Mouse (Mus musculus): ENCODE measurements around the gene Cfap43. TPM values are rescaled to one million over a fixed set of nuclear protein-coding genes. Genes with fewer than 3 reads are reported as not detected.

Cfap43 gene
- not detected for total RNA-seq (2021)
- long read RNA-seq, experiment 1, result 0 reads
- long read RNA-seq, experiment 2, partial matches to known transcripts, result 0 of 1 reads
- long read RNA-seq, experiment 2, other reads (novel, unspliced or antisense), result 1 of 1 reads

GRCm38 (mm10) chr19:47919126-47919965 is at the start of gene Cfap43, which contains the start of gene Itprip:
Cfap43 (minus strand) TSS chr19:47919287.
Itprip (minus strand) TSS chr19:47919299.
- peak; percentile 73 for DNase-seq

DNA sequence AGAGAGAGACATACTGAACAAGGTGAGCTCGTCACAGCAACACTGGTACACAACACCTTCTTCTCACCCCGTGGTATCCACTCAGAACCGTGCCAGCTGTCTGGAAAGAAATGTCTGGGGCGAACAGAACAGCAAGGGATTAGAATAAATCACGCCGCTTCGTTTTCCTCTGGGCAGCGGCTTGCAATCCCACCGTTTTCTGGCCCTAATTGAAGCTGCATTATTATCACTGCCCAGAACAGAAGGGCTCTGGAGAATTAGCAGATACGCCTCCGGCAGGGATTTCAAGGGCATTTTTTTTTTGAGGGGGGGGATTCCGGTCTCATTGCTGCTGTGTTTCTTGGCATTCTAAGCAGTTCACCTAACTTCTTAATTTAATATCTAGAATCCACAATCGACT is 39.1 kb upstream of the Cfap43 start:
- no peak for DNase-seq

GRCm38 (mm10) chr19:47953169-47953568 is 34.1 kb upstream of the Cfap43 start:
- DNase-seq, result no peak

GRCm38 (mm10) chr19:47950946-47951345 is 31.9 kb upstream of the Cfap43 start:
- DNase-seq, result no peak

DNA sequence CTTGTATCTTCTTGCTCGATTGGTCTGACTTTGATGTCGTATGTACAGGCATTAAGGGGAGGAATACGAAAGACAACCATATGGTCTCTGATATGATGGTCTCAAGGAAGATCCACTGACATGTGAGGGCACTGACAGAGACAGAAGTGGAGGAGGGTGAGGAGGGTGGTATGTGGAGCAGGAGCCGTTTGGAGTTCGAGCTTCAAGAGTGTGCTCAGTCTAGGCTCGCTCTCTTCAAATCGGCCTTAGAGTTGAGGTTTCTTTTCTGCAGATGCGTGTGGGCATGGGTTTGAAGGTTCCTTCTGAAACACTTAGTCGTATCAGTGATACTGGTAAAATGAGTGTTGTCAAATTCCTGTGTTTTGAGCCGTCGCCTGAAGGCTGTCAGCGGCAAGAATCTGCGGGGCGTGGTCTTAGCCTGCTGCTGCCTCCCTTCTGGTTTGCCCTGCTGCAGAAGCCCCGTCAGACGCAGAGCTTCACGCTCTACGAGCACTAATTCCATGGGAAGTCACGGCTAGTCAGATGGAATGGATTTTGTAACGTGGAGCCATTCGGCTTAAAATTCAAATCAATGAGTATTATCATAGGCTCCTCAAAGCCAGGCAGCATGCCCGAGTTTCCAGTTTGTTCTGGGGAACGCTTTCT is 27.9 kb upstream of the Cfap43 start:
- DNase-seq, result no peak

DNA sequence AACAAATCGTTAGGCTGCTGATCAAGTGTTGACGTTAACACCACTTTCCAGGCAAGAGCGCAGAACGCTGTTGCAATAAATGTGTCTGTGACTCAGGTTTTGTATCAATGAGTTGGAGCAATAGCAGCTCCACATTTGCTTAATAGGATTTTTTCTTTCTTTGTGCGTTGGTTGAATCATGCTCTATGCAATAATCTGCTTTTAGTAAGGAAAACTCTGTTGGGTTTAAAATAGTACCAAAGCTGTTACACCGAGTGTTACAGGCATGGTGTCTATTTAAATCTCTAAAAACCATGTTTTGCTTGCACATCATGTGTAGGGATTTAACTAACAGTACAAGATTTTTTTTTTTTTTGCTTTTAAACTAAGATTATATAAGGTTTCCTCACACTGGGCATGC is 20.3 kb upstream of the Cfap43 start:
- DNase-seq, result no peak

DNA sequence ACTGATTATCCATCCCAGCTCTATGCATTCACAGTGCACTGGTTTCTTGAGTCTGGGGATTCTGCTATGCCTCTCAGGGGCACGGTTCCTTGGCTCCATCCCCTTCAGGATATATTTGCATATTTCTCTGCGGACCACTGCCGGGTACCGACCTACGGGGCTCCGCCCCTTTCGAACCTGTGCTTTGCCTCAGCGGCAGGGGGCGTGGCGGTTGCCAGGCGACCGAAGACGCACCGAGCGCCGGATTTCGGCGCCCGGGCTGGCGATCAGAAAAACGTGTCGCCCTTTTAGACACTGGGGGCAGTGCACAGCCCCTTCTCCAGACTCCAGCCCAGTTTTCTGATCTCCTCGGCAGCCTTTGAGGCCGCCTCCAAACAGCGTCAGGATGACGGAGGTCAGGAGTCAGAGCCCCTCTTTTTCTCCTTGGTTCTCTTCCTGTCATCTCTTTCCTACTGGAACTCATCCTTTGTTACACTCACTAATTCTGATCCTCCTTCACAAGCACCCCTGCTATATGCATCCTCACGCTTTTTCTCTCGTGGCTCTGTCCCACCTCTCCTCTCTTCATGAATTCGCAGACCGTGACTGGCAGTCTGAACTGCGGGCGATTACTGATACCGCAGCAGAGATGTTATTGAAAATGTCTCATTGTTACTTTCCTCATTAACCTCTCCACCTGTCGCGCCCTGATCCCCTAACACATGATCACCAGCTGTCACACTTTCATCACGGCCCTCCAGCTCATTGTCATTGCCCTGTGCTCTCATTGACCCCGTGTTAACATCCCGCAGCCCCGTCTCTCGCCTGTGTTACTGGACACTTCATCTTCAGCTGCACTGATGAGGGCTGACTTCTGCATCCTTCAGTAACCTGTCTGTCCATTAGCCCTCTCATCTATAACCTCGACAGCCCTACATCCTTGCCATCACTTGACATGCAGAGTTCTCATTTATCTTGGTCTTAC is 18.6 kb upstream of the Cfap43 start, which contains the start of gene Cfap58:
Cfap58 (plus strand) TSS at position 233 of the 964 bp plus-strand sequence.
- peak; percentile 46 for DNase-seq

DNA sequence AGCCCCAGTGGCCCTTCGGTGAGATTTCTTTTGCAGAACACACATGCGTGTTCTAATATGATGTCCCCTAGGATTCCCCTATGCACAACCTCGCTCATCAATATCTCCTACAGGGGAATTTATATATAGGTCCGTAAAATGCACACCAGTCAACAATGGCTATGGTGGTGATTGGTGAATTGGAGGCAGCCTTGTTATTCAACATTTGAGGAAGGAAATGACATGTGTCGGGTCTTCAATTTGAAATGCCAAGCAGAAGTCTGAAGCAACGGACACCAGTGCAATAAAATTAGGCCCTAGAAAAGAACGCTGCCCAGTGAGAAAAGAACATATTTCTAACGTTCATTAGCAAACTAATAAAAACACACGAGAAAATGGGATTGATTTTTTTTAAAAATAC is 17.9 kb upstream of the Cfap43 start:
- DNase-seq, result no peak

DNA sequence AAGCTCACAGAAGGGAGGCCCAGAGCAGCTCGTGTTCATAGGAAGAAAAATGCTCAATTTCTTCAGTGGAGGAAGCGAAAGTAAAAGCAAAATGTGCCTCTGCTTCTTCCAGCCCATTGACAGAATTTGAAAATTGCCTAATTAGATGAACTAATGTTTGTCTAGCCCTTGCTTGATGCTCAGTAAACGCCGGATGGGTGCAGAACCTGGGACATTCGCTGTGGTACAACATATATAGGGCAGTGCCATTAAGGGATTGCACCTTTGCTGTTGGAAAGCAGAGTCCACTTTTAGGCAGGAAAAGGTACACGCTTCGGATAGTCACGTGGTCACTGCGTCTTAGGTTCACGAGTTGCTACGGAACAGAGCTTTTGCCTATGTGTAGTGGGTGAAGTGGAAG is 17.4 kb upstream of the Cfap43 start:
- DNase-seq, result no peak

- DNase-seq, result no peak
These were observed 16.4 kb upstream of the Cfap43 start for GRCm38 (mm10) chr19:47935530-47935929.

- no peak for DNase-seq
These were observed 15.7 kb upstream of the Cfap43 start for GRCm38 (mm10) chr19:47934636-47935238.

DNA sequence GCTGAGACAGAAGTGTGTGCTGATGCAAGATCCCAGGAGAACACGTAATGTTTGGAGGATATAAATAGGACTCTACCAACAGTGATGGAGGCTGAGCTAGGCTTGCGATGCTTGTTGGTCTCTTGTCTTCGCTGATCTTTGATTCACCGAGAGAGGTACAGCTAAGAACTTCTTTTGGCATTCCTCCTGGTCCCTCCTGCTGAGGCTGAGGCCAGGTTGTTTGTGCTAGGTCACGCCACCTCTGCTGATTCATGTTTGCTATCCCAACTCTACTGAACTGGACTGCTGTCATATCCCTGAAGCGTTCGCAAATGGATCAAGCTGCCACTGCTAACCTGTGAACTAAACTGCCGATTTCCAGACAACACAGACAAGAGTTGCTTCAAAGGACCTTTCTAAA is 15.1 kb upstream of the Cfap43 start:
- no peak for DNase-seq

GRCm38 (mm10) chr19:47931982-47932638 is 13.0 kb upstream of the Cfap43 start:
- no peak for DNase-seq

DNA sequence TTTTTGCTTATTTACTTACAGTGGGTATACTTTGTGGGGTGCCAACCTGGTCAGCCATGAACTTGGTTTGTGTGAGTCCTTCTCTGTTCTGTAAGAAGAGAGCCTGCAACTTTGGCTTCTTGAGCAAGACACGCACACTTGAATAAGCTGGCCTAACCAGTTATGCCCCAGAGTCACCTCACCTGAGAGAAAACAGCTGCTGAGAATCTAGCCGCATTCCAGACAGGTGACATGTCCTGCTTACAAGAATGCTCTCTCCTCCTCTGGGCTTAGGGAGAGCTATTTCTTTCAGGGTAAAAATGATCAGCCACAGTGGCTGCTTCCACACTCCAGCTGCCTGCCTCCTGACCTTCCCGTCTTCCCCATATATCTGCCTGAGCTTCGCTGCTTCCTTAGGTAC is 10.0 kb upstream of the Cfap43 start:
- DNase-seq, result no peak

DNA sequence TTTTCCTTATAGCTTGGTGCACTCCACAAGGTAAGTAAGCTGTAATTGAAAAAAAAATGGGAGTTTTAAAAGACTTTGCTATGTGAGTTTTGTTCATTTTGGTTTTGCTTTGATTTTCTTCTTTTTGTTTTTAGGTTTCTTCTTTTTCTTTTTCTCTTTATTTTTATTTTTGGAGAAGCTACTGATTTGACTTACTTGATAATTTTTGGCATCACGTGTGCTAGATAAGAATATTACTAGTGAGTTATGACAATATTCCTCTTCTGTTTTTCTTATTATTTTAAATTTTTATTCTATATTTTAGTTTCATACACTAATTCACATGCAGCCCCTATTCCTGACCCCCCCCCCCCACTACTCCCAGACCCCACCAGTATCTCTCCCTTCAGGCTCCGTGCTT is 7.9 kb upstream of the Cfap43 start:
- DNase-seq, result no peak

DNA sequence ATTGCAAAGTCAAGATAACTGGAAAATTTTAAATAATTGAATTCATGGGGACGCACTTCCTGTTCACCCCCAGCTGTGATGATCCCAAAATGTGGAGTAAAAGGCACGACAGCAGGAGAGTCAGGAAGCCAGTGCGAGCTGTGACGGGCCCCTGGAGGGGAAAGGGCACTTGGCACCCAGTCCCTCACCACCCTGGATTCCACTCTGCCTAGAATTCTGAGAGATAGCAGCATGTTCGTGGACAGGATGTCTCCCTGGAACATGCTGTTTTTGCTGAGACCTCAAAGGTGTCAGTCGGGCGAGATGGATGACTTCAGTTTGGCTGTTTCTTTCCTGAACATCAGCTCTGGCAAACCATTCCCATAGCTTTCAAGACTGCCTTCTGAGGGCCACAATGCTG is 6.7 kb upstream of the Cfap43 start:
- DNase-seq, result no peak

DNA sequence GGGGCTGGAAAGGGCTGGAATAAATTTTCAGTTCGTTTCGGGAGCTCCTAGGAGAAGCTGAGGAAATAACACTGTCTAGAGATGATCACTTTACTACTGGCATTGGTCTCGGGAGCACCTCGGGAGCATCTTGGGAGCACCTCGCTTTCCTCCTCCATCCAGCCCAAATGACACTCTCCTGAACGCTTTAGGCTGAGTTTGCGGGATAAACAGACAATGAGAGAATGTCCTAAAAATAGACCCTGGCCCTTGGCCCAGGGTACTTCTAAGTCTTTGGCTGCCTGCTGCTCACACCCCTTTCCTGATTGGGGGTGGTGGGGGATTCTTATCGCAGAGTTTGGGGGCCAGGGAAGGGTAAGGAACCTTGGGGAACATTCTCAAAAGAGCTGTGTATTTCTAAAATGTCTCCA is 884 bp upstream of the Cfap43 start:
- DNase-seq, result no peak

DNA sequence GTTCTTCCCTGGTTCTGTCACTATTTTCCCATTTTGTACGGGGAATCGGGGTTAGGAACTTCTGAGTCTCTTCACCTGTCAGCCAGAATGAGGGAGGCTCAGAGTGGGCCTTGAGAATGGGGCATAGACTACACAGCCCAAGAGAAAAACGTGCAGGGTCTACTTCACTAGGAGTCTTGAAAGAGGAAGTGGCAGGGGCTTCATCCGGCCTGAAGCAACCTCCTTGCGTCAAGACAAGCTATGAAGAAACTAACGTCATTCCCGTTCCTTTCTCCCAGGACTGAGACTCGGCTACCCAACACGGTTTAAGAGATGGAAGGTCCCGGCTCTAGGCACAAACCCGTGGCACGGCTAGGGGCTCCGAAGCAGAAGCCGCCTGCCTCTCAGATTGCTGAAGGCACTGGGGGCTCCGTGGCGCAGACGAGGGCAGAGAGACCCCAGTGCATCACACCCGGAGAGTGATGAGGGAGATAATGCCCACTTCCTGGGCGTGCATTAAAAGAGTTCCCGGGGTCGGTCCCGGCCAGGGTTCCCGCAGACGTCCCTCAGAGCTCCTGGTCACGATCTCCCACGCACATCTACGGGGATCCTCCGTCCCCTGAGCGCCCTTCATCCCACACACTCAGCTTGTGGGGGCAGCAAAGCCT is 509 bp downstream of the Cfap43 start:
- no peak for DNase-seq

- DNase-seq, result no peak
These were observed 1.1 kb downstream of the Cfap43 start for GRCm38 (mm10) chr19:47918016-47918415.

- no peak for DNase-seq
These were observed 1.7 kb downstream of the Cfap43 start for GRCm38 (mm10) chr19:47917396-47917795.

GRCm38 (mm10) chr19:47915251-47915650 is 3.8 kb downstream of the Cfap43 start:
- DNase-seq, result no peak

Measured in gastrocnemius, postnatal 10 days (tissue).